Mouse (Mus musculus): ENCODE measurements around the gene Rpl3.

DNA sequence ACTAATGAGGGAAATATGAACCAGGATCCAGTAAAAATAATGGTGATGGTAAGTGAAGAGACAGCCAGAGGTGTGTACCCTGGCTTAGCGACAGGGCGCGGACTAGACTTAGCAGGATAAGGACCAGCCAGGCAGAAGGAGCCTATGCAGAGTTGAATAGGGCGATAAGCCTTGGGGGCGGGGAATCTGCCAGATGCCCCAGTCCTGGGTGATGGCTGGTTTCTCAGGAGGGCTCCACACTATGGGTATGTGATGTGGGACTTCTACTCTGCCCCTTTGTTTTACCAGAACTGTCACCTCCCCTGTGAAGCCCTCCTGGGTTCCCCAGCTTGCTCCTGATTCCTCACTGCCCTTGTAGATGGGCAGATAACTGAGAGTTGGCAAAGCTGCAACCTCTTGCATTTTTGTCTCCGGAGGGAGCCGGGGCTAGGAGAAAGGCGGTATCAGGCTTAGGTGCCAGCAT is 6.4 kb upstream of the Rpl3 start:
- TF ChIP-seq CTCF (IDR thresholded peaks at IDR 0.05; ENCODE audit: low read depth, low read length) = no peak
- no peak for TF ChIP-seq POLR2A (IDR thresholded peaks at IDR 0.05; ENCODE audit: insufficient read depth, low read length)
- no peak for TF ChIP-seq EP300 (IDR thresholded peaks at IDR 0.05; ENCODE audit: insufficient read depth, low read depth, low read length)

Measured in ES-Bruce4 (cell line).